Mouse (Mus musculus) embryonic facial prominence, embryonic 14.5 days (tissue): ENCODE results near the gene Ndufb4. TPM values are rescaled to one million over a fixed set of nuclear protein-coding genes. Genes with fewer than 3 reads are reported as not detected.
"Not testable (repeated sequence)": the region's sequence is repeated elsewhere in the genome, so short reads cannot be mapped to it uniquely, and the experiment has no call there.

ENCODE experiments used
- ATAC-seq: fragments of 200-750 bp; cut with Nextera tagmentation; 2 replicates; pipeline ENCODE4 v1.8.0; 2017; ENCODE audit warnings: low read depth, moderate number of reproducible peaks, moderate TSS enrichment
- DNase-seq: peaks from one replicate; pipeline ENCODE4 v3.0.0-alpha.2; 2015; ENCODE audit warnings: low spot score
- H3K27ac ChIP-seq: fragments of 300-500 bp; sonication (generic); replicated peaks from 2 replicates; pipeline ENCODE4 v1.5.1; 2014; ENCODE audit warnings: low read depth, mild to moderate bottlenecking, low read length, moderate library complexity
- H3K27me3 ChIP-seq: fragments of 300-500 bp; sonication (generic); replicated peaks from 2 replicates; pipeline ENCODE4 v1.6.1; 2014; ENCODE audit warnings: low read length; ENCODE audit not compliant: control insufficient read depth, insufficient read depth
- H3K36me3 ChIP-seq: fragments of 300-500 bp; sonication (generic); 2 replicates; pipeline ENCODE4 v1.6.1; 2014; ENCODE audit warnings: low read length, mixed read lengths; ENCODE audit not compliant: control insufficient read depth, insufficient read depth
- H3K4me1 ChIP-seq: fragments of 300-500 bp; sonication (generic); 2 replicates; pipeline ENCODE4 v1.6.1; 2014; ENCODE audit warnings: antibody characterized with exemption, low read length; ENCODE audit not compliant: control insufficient read depth, insufficient read depth
- H3K4me2 ChIP-seq: fragments of 300-500 bp; sonication (generic); 2 replicates; pipeline ENCODE4 v1.6.1; 2014; ENCODE audit warnings: low read depth, mild to moderate bottlenecking, low read length, moderate library complexity, mixed read lengths
- H3K4me3 ChIP-seq: fragments of 300-500 bp; sonication (generic); 2 replicates; pipeline ENCODE4 v1.5.1; 2014; ENCODE audit warnings: low read depth, mild to moderate bottlenecking, low read length
- H3K9ac ChIP-seq: fragments of 300-500 bp; sonication (generic); 2 replicates; pipeline ENCODE4 v1.6.1; 2014; ENCODE audit warnings: low read depth, mild to moderate bottlenecking, low read length, moderate library complexity, mixed read lengths
- H3K9me3 ChIP-seq: fragments of 300-500 bp; sonication (generic); 2 replicates; pipeline ENCODE4 v1.6.1; 2016; ENCODE audit warnings: low read length; ENCODE audit not compliant: control insufficient read depth
- WGBS: fragments of 180-500 bp; shearing (Covaris S2); extraction: QIAGEN DNeasy Blood & Tissue Kit; methylation state at CpG from one replicate; pipeline ENCODE4 v1.1.7; 2014; 5-methylcytosine and 5-hydroxymethylcytosine counted together
- polyA plus RNA-seq: library from polyadenylated mRNA; unstranded; fragments of >200 nt; fragmentation: Nextera tagmentation; extraction: Ambion mirVana; gene quantifications from 2 replicates; pipeline ENCODE4 v1.2.1, GENCODE M21; 2014

The Ndufb4 gene
- polyA plus RNA-seq, 1 experiment from 2014 or later = 74.3 TPM

- 92% methylated on average over 5 of the region's 5 CpGs for WGBS
- H3K4me3 ChIP-seq = no peak overlapping the region
- H3K36me3 ChIP-seq = peaks cover 19% of the 10 kb centered on the region
- H3K27me3 ChIP-seq = no peaks in the 10 kb centered on the region
- no peaks in the 10 kb centered on the region for H3K9me3 ChIP-seq
- H3K4me1 ChIP-seq = peaks cover 14% of the 10 kb centered on the region
- H3K4me2 ChIP-seq = no peak overlapping the region
- H3K27ac ChIP-seq = no peak overlapping the region
- DNase-seq (no peak), ATAC-seq (no peak)
- H3K9ac ChIP-seq = no peak overlapping the region
Observed at GRCm38 (mm10) chr16:37651467-37651866, 2.8 kb downstream of the Ndufb4 start.

- no peak overlapping the region for H3K9ac ChIP-seq
- WGBS = 89% methylated on average over 5 of the region's 5 CpGs
- H3K4me3 ChIP-seq = no peak overlapping the region
- H3K4me2 ChIP-seq = no peak overlapping the region
- H3K36me3 ChIP-seq = peaks cover 33% of the 10 kb centered on the region
- H3K27me3 ChIP-seq = no peaks in the 10 kb centered on the region
- DNase-seq (no peak), ATAC-seq (no peak)
- H3K27ac ChIP-seq = no peak overlapping the region
- peaks cover 11% of the 10 kb centered on the region for H3K4me1 ChIP-seq
- H3K9me3 ChIP-seq = no peaks in the 10 kb centered on the region
Observed at GRCm38 (mm10) chr16:37649068-37649467, 5.2 kb downstream of the Ndufb4 start.

GRCm38 (mm10) chr16:37647936-37648335 is 6.3 kb downstream of the Ndufb4 start:
- ATAC-seq (no peak), DNase-seq (no peak)
- no peak overlapping the region for H3K9ac ChIP-seq
- H3K27ac ChIP-seq = no peak overlapping the region
- peaks cover 33% of the 10 kb centered on the region for H3K36me3 ChIP-seq
- no peaks in the 10 kb centered on the region for H3K9me3 ChIP-seq
- peaks cover 9% of the 10 kb centered on the region for H3K4me1 ChIP-seq
- WGBS = 93% methylated on average over 8 of the region's 8 CpGs
- no peaks in the 10 kb centered on the region for H3K27me3 ChIP-seq
- no peak overlapping the region for H3K4me3 ChIP-seq
- no peak overlapping the region for H3K4me2 ChIP-seq

GRCm38 (mm10) chr16:37647067-37647466 is 7.2 kb downstream of the Ndufb4 start:
- Histone ChIP-seq H3K27ac (no peak overlapping the region), H3K9ac (no peak overlapping the region), H3K4me1 (no peaks in the 10 kb centered on the region), H3K9me3 (no peaks in the 10 kb centered on the region), H3K4me3 (no peak overlapping the region), H3K27me3 (no peaks in the 10 kb centered on the region), H3K36me3 (peaks cover 33% of the 10 kb centered on the region), H3K4me2 (no peak overlapping the region)
- ATAC-seq (no peak), DNase-seq (no peak)
- WGBS = 84% methylated on average over 16 of the region's 16 CpGs

- no peaks in the 10 kb centered on the region for H3K9me3 ChIP-seq
- H3K4me3 ChIP-seq = no peak overlapping the region
- 93% methylated on average over 3 of the region's 3 CpGs for WGBS
- no peaks in the 10 kb centered on the region for H3K4me1 ChIP-seq
- no peak overlapping the region for H3K27ac ChIP-seq
- DNase-seq (no peak), ATAC-seq (no peak)
- H3K36me3 ChIP-seq = peaks cover 33% of the 10 kb centered on the region
- H3K4me2 ChIP-seq = no peak overlapping the region
- H3K27me3 ChIP-seq = no peaks in the 10 kb centered on the region
- H3K9ac ChIP-seq = no peak overlapping the region
Observed at GRCm38 (mm10) chr16:37645799-37646198, 8.5 kb downstream of the Ndufb4 start.

- Histone ChIP-seq H3K36me3 (peaks cover 33% of the 10 kb centered on the region), H3K9ac (no peak overlapping the region), H3K27me3 (no peaks in the 10 kb centered on the region), H3K4me1 (no peaks in the 10 kb centered on the region), H3K4me2 (no peak overlapping the region), H3K27ac (no peak overlapping the region), H3K9me3 (no peaks in the 10 kb centered on the region), H3K4me3 (no peak overlapping the region)
- ATAC-seq = no peak
- 95% methylated on average over 8 of the region's 8 CpGs for WGBS
- no peak for DNase-seq
Observed at GRCm38 (mm10) chr16:37645211-37645610, 9.0 kb downstream of the Ndufb4 start.

- WGBS = 91% methylated on average over 5 of the region's 5 CpGs
- no peak overlapping the region for H3K4me3 ChIP-seq
- ATAC-seq = no peak
Observed at GRCm38 (mm10) chr16:37644486-37644885, 9.8 kb downstream of the Ndufb4 start.

GRCm38 (mm10) chr16:37640522-37640921 is 13.7 kb downstream of the Ndufb4 start:
- not testable (repeated sequence) for H3K27me3 ChIP-seq, H3K9ac ChIP-seq, H3K9me3 ChIP-seq, H3K36me3 ChIP-seq, H3K4me1 ChIP-seq, H3K4me3 ChIP-seq, H3K27ac ChIP-seq, H3K4me2 ChIP-seq, ATAC-seq, DNase-seq

More at GRCm38 (mm10) chr16:37644486-37644885, 9.8 kb downstream of the Ndufb4 start:
- Histone ChIP-seq H3K4me1 (no peaks in the 10 kb centered on the region), H3K27me3 (no peaks in the 10 kb centered on the region), H3K9me3 (no peaks in the 10 kb centered on the region), H3K27ac (no peak overlapping the region), H3K9ac (no peak overlapping the region), H3K36me3 (peaks cover 33% of the 10 kb centered on the region), H3K4me2 (no peak overlapping the region)
- no peak for DNase-seq

GRCm38 (mm10) chr16:37637802-37638201 is 16.5 kb downstream of the Ndufb4 start:
- H3K9ac ChIP-seq = no peak overlapping the region
- DNase-seq (no peak), ATAC-seq (no peak)
- no peaks in the 10 kb centered on the region for H3K9me3 ChIP-seq
- no peaks in the 10 kb centered on the region for H3K36me3 ChIP-seq
- no peaks in the 10 kb centered on the region for H3K27me3 ChIP-seq
- H3K4me3 ChIP-seq = no peak overlapping the region
- H3K4me2 ChIP-seq = no peak overlapping the region
- no peaks in the 10 kb centered on the region for H3K4me1 ChIP-seq
- H3K27ac ChIP-seq = no peak overlapping the region
